Mouse (Mus musculus): ENCODE results near the gene Vsir.

The Vsir gene

GRCm38 (mm10) chr10:60354003-60354325 is 7.3 kb downstream of the Vsir start:
- DNase-seq = no peak

- DNase-seq = no peak
Observed at GRCm38 (mm10) chr10:60354881-60355677, 8.4 kb downstream of the Vsir start.

- peak; percentile 39 to 53 for DNase-seq
Observed at GRCm38 (mm10) chr10:60357441-60357840, 10.8 kb downstream of the Vsir start.

- no peak for DNase-seq
Observed at GRCm38 (mm10) chr10:60357901-60358300, 11.2 kb downstream of the Vsir start.

- no peak for DNase-seq
Observed at GRCm38 (mm10) chr10:60358776-60359175, 12.1 kb downstream of the Vsir start.

GRCm38 (mm10) chr10:60361615-60362309 is 15.1 kb downstream of the Vsir start:
- DNase-seq = peak; percentile 56 to 65

- peak; percentile 47 to 66 for DNase-seq
Observed at GRCm38 (mm10) chr10:60362310-60362628, 15.6 kb downstream of the Vsir start.

GRCm38 (mm10) chr10:60363426-60363825 is 16.8 kb downstream of the Vsir start:
- DNase-seq = no peak

GRCm38 (mm10) chr10:60367145-60367544 is 20.5 kb downstream of the Vsir start:
- DNase-seq = no peak

GRCm38 (mm10) chr10:60367904-60368303 is 21.3 kb downstream of the Vsir start:
- DNase-seq = no peak

- no peak for DNase-seq
Observed at GRCm38 (mm10) chr10:60369405-60369804, 22.8 kb downstream of the Vsir start.

- peak; percentile 69 to 83 for DNase-seq
Observed at GRCm38 (mm10) chr10:60370098-60370497, 23.4 kb downstream of the Vsir start.

- peak; percentile 62 to 66 for DNase-seq
Observed at GRCm38 (mm10) chr10:60370601-60371061, 24.0 kb downstream of the Vsir start.

- DNase-seq = no peak
Observed at GRCm38 (mm10) chr10:60371596-60372386, 25.1 kb downstream of the Vsir start.

GRCm38 (mm10) chr10:60373543-60373936 is 26.9 kb downstream of the Vsir start:
- DNase-seq = no peak

- DNase-seq = no peak
Observed at GRCm38 (mm10) chr10:60373937-60374578, 27.4 kb downstream of the Vsir start.

- DNase-seq = peak; percentile 63 to 68
Observed at GRCm38 (mm10) chr10:60376704-60377103, 30.1 kb downstream of the Vsir start.

GRCm38 (mm10) chr10:60379419-60379957 is 32.8 kb downstream of the Vsir start:
- DNase-seq = no peak

- DNase-seq = no peak
Observed at GRCm38 (mm10) chr10:60380229-60380628, 33.6 kb downstream of the Vsir start.

- no peak for DNase-seq
Observed at GRCm38 (mm10) chr10:60381142-60381925, 34.7 kb downstream of the Vsir start.

GRCm38 (mm10) chr10:60388332-60388731 is 41.7 kb downstream of the Vsir start:
- DNase-seq = no peak

- no peak for DNase-seq
Observed at GRCm38 (mm10) chr10:60389447-60389865, 42.8 kb downstream of the Vsir start.
